Mouse (Mus musculus): ENCODE measurements around the gene Cic. TPM values are rescaled to one million over a fixed set of nuclear protein-coding genes. Genes with fewer than 3 reads are reported as not detected.

Gene Cic
- polyA plus RNA-seq, 1 experiment from 2014 or later = 25.2 TPM

DNA sequence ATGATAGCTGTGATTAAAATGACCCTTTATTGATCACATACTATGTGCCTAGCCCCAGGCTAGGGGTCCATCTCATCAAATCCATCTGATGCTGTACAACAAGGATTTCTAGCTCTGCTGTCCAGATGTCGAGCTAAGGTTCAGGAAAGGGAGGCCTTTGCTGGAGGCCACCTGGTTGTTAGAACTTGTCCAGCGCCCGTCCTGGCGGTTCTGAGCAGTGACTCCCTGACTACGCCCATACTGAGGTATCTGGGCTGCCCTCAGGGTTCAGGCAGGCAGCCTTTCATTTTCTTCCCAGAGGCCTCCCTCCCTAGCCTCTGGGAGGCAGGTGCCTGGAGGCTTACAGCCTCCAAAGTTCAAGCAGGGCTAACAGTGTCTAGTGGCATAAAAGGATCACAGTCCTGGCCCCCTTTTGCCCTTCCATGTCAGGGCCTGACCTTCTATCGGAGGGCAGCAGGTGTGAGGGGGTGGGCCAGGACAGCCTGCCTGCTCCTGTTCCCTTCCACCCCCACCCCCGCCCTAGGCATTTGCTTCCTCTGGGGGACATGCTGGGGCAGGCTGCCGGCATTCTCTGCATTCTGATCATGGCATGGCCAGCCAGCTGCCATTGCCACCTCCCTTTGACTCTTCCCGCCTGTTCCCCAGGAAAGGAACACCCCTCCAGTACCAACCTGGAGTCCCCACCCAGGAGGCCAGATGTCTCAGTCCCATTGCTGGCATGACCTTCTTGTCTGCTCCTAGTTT, 8.2 kb downstream of the Cic start:
- no peaks in the 10 kb centered on the region for H3K9me3 ChIP-seq (replicated peaks)
- H3K27me3 ChIP-seq (ENCODE audit: low read depth, poor library complexity, severe bottlenecking) = no peaks in the 10 kb centered on the region
- peaks cover 31% of the 10 kb centered on the region for H3K36me3 ChIP-seq
- H3K27ac ChIP-seq = peak overlapping the region; percentile 68
- peaks cover 61% of the 10 kb centered on the region for H3K4me1 ChIP-seq
- DNase-seq (ENCODE audit: low spot score) = no peak
- 39% methylated on average over 9 of the region's 9 CpGs for WGBS
- peak overlapping the region; percentile 18 for H3K4me3 ChIP-seq

DNA sequence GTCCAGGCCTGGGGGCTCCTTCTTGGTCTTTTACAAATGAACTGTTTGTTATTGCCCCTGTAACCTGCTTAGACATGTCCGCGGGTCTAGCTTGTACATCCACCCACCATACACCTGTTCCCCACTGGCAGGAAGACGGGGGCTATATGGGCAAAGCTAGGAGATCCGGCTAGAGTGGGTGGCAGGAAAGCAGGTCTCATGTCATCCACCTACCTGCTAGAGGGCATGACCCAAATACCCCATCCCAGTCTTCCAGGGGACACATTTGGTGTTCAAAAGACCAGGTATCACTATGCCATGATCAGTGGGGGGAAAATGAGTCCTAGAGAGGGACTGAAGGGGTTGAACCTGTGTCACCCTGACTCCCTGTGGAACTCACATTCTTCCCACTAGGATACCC, 9.9 kb downstream of the Cic start:
- H3K9me3 ChIP-seq (replicated peaks) = no peaks in the 10 kb centered on the region
- WGBS = 90% methylated on average over 4 of the region's 4 CpGs
- peaks cover 71% of the 10 kb centered on the region for H3K4me1 ChIP-seq
- H3K4me3 ChIP-seq = peak overlapping the region; percentile 86; the same call in 1 of the 2 replicates
- no peaks in the 10 kb centered on the region for H3K27me3 ChIP-seq (ENCODE audit: low read depth, poor library complexity, severe bottlenecking)
- peaks cover 16% of the 10 kb centered on the region for H3K36me3 ChIP-seq
- peak overlapping the region; percentile 97 for H3K27ac ChIP-seq
- no peak for DNase-seq (ENCODE audit: low spot score)

DNA sequence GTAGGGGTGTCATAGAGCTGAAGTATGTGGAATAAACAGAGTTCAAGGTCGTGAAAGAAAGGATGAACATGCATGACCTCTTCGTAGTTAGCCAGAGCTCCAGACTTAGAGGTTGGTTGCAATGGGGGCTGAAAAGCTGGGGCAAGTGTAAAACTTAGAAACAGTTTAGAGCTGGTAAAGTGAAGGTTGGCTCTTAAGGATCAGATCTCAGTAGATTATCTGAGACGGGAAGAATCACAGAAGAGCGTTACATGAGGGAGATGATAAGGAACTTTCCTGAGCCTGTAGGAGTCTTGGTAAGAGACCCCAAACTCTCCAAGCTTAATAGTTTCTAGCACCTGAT, 10.5 kb downstream of the Cic start:
- Histone ChIP-seq H3K36me3 (peaks cover 11% of the 10 kb centered on the region), H3K27ac (peak overlapping the region; percentile 97), H3K9me3 (replicated peaks) (no peaks in the 10 kb centered on the region), H3K27me3 (ENCODE audit: low read depth, poor library complexity, severe bottlenecking) (no peaks in the 10 kb centered on the region), H3K4me3 (peak overlapping the region; percentile 86), H3K4me1 (peaks cover 69% of the 10 kb centered on the region)
- no peak for DNase-seq (ENCODE audit: low spot score)
- 20% methylated on average over 4 of the region's 4 CpGs for WGBS

DNA sequence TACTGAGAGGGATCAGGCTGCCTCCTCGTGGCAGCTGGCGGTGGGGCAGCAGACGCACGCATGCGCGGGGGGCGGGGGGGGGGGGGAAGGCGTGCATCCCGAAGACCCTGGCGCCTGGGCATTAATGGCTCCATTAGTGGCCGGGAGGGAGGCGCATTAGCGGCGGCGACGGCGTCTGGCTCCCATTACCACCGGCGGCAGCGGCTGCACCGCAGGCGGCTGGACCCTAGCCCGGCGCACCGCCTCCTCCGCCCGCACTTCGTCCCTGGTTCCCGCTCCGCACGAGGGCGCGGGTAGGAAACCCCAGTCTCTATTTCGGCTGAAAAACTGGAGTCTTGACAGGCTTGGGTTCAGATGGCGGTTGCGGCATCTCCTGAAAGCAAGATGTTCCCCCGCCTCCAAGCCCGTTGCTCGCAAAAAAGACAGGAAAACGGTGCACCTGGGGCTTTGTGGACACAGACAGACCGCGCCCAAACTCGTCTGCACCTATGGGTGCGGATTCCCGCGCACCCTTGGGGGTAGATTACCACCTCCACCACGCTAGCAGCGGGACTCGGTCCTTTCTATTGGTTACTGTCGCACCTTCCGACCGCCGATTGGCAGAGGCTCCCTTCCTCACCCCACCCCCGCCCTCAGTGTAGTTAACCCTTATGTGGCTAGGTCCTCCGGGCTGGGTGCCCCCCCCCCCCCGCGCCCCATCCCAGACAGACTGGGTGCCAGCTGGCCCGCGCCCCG, 11.0 kb downstream of the Cic start:
- Histone ChIP-seq H3K27ac (peak overlapping the region; percentile 97), H3K27me3 (ENCODE audit: low read depth, poor library complexity, severe bottlenecking) (no peaks in the 10 kb centered on the region), H3K36me3 (peaks cover 5% of the 10 kb centered on the region), H3K4me1 (peaks cover 69% of the 10 kb centered on the region), H3K4me3 (peak overlapping the region; percentile 86), H3K9me3 (replicated peaks) (no peaks in the 10 kb centered on the region)
- under 1% methylated on average over 54 of the region's 60 CpGs for WGBS
- DNase-seq (ENCODE audit: low spot score) = peak; percentile 90

DNA sequence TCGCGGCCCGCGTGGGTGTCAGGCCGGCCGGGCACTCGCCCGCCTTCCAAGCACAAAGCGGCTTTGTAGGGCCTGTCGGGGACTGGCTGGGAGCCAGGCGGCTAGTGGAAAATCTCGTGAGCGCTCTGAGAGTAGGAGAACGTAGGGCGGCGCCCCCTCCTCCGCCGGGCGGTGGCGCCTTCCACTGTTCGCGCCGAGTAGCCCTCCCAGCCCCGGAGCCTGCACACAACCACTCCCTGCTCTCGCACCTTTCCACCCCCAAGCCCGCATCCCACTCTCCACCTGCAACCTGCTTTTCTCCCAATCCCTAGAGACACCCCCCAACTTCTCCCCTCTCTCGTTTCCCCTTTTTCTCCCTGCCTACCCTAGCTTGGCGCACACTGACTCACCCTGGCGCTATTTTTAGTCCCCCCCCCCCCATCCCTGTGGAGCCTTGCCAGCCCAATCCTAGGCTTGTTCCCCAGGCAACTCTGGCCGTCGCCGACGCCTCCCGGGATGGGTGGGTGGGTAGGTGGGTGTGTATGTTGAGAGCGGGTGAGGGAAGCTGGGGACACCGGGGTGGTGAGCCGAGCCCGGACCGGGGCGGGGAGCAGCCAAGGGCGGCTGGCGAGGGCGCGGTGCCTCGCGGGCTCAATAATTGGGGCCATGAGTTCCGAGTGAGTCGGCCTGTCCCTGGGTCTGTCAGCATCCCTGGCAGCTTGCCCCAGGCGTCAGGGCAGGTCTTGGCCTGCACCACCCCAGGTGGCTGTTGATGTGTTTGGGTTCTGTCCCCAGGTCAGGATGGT, 11.8 kb downstream of the Cic start:
- peak overlapping the region; percentile 97 for H3K27ac ChIP-seq
- peak; percentile 86 for DNase-seq (ENCODE audit: low spot score)
- H3K4me1 ChIP-seq = peaks cover 76% of the 10 kb centered on the region
- WGBS = under 1% methylated on average over 48 of the region's 49 CpGs
- no peaks in the 10 kb centered on the region for H3K9me3 ChIP-seq (replicated peaks)
- H3K36me3 ChIP-seq = 0 out of 2 replicates have a peak, but pooled peaks cover 3% of the 10 kb centered on the region
- H3K27me3 ChIP-seq (ENCODE audit: low read depth, poor library complexity, severe bottlenecking) = no peaks in the 10 kb centered on the region
- H3K4me3 ChIP-seq = peak overlapping the region; percentile 86

DNA sequence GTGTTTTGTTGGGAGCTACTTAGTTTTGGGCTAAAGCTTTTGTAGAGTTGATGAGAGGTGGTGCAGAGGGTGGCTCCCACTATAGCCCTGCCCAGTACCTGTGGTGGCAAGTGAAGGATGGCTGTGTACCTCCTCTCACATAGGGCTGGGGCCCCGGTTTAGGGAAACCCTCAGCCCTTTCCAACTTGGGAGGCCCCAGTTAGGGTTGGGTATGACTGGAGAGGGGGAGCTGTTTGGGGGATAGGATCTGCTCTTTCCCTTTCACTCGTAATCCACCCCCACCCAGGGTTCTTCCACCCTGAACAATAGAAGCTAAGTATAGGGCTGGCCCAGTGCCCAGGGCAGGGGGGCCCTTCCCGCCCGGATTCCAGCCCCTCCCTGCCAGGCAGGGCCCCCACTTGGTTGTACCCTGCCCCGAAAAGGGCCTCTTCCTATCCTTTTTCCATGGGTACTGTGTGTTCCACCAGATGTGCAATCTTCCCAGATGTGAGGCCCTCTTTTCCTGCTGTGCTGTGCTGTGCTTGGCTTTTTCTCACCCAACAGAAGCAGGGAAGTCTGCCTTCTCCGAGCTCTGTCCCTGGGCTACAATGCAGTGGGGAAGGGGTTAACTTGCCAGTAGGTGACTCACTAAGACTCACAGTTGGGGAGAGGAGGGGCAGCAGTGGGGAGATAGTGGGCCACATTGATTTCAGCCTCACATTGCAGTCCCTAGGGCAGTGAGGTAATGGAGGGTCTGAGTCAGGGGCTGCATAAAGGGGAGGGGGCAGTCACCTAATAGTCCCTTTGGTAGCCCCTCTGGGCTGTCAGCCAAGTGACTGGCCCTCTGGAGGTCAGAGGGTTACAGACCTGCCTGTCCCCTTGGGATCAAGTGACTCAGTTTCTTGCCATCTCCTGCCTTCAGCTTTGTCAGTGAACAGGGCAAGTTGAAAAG, 12.6 kb downstream of the Cic start:
- H3K4me1 ChIP-seq = peaks cover 78% of the 10 kb centered on the region

DNA sequence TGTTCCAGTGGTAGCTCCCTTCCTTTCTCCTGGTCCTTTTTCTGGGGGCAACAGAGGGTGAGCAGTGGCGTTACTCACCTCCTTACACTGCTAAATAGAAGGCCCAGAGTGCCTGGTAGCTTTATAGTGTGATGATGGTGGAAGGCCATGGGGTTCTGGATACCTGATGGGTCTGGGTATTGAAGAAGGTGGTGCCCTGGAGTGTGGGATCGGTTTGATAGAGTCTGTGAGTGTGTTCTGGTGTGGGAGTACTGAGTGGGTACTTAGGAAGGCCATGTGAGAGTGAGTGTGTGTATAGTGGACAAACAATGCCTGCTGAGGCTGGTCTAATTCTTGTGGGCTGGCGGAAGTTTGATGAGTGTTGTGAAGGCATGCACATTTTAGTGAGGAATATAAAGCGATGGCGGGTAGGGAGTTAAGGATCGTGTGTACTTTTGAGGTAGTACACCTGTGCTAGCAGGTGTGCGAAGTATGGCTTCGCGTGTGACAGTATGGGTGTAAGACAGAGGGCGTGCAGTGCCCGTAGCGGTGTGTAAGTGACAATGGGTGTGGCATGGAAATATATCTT, 13.7 kb downstream of the Cic start:
- H3K4me3 ChIP-seq = peak overlapping the region; percentile 86
- H3K36me3 ChIP-seq = peaks cover 22% of the 10 kb centered on the region
- H3K9me3 ChIP-seq (replicated peaks) = no peaks in the 10 kb centered on the region
- peaks cover 67% of the 10 kb centered on the region for H3K4me1 ChIP-seq
- peak overlapping the region; percentile 97 for H3K27ac ChIP-seq
- WGBS = 28% methylated on average over 12 of the region's 12 CpGs
- H3K27me3 ChIP-seq (ENCODE audit: low read depth, poor library complexity, severe bottlenecking) = no peaks in the 10 kb centered on the region
- no peak for DNase-seq (ENCODE audit: low spot score)

More for the DNA sequence above, 12.6 kb downstream of the Cic start:
- peaks cover 11% of the 10 kb centered on the region for H3K36me3 ChIP-seq
- peak; percentile 52 for DNase-seq (ENCODE audit: low spot score)
- peak overlapping the region; percentile 86 for H3K4me3 ChIP-seq
- no peaks in the 10 kb centered on the region for H3K27me3 ChIP-seq (ENCODE audit: low read depth, poor library complexity, severe bottlenecking)
- no peaks in the 10 kb centered on the region for H3K9me3 ChIP-seq (replicated peaks)
- 5% methylated on average over 6 of the region's 6 CpGs for WGBS
- H3K27ac ChIP-seq = peak overlapping the region; percentile 97

DNA sequence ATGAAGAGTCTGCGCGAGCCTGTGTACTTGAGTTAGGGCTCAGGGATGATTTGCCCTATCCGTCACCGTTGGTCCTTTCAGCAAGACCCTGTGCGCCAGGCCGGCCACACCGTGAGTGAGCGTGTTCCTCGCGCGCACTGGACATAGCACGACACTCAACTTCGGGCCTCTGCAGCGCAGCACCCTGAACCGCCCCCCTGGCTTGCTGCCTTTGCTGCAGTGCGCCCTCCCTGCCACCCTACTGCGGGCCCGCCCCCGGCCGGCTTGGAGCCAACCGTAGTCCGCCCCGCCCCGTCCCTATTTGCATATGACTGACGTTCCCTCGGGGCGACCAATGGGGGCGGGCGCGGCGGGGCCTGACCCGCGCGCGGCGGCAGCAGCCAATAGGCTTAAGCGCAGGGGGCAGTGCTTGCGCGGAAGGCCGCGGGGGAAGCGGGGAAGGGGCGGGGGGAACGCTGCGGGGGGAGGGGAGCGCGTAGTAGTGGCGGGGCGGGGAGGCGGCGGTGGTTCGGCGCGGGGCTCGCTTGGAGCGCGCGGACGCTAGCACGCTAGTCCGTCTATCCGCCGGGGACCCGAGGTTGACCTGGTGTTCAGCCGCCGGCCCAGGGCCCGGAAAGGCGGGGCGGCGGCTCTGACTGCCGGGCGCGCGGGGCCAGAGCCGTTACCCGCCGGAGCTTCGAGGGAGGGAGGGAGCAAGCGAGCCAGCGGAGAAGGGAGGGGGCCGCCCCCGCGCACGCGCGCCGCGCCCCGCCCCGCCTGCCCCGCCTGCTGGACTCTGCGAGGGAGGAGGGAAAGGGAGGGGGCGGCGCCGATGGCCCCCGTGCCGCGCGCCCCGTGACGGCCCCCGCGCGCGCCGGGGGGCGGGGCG, 14.5 kb downstream of the Cic start:
- H3K36me3 ChIP-seq = peaks cover 29% of the 10 kb centered on the region

DNA sequence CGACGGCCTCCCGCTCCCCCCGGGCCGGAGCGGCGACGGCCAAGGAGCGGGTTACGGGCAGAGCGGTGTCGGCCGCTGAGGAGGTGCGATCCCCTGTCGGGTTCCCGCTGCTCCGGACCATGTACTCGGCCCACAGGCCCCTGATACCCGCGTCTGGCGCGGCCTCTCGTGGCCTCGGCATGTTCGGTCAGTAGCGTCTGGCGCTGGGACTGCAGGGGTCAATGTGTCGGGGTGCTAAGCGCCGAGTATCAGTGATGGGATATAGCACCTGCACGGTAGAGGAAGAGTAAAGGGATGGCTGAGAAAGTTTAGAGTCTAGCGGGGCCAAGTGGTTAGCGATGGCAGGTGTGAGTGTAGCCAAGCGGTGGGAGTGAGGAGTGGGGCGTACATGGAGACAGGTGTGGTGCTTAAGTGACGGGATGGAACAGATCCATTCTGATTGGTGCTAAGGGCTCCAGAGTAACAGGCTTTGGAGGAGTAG, 15.3 kb downstream of the Cic start:
- Histone ChIP-seq H3K27ac (peak overlapping the region; percentile 97), H3K4me1 (peaks cover 58% of the 10 kb centered on the region), H3K27me3 (ENCODE audit: low read depth, poor library complexity, severe bottlenecking) (no peaks in the 10 kb centered on the region), H3K4me3 (peak overlapping the region; percentile 86), H3K9me3 (replicated peaks) (no peaks in the 10 kb centered on the region), H3K36me3 (peaks cover 37% of the 10 kb centered on the region)
- DNase-seq (ENCODE audit: low spot score) = peak; percentile 69
- under 1% methylated on average over 30 of the region's 36 CpGs for WGBS

More for the DNA sequence above, 14.5 kb downstream of the Cic start:
- Histone ChIP-seq H3K4me3 (peak overlapping the region; percentile 86), H3K4me1 (peaks cover 66% of the 10 kb centered on the region), H3K9me3 (replicated peaks) (no peaks in the 10 kb centered on the region), H3K27me3 (ENCODE audit: low read depth, poor library complexity, severe bottlenecking) (no peaks in the 10 kb centered on the region), H3K27ac (peak overlapping the region; percentile 97)
- peak; percentile 97 for DNase-seq (ENCODE audit: low spot score)
- WGBS = 2% methylated on average over 69 of the region's 108 CpGs

DNA sequence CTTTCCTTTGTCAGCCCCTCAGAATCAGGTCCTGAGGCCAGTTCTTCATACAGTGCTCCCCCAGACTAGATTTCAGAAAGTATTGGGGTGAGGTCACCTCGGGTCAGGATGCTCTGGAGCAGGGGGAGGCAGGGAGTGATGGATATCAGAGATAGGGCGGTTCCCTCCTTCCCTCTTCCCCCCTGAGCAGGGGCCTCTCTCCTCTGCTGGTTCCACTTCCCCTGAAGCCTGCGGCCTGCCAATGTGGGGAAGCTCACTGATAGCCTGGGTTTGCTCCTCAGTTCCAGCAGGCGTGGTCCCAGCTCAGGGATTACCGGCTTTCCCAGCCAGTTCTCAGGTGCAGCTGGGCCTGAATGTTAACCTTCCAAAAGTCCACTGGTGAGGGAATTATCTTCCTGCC, 16.1 kb downstream of the Cic start:
- H3K27me3 ChIP-seq (ENCODE audit: low read depth, poor library complexity, severe bottlenecking) = no peaks in the 10 kb centered on the region
- no peaks in the 10 kb centered on the region for H3K9me3 ChIP-seq (replicated peaks)
- H3K4me1 ChIP-seq = peaks cover 54% of the 10 kb centered on the region
- H3K36me3 ChIP-seq = peaks cover 46% of the 10 kb centered on the region
- no peak for DNase-seq (ENCODE audit: low spot score)
- H3K4me3 ChIP-seq = peak overlapping the region; percentile 86
- 36% methylated on average over 5 of the region's 5 CpGs for WGBS
- peak overlapping the region; percentile 97 for H3K27ac ChIP-seq

DNA sequence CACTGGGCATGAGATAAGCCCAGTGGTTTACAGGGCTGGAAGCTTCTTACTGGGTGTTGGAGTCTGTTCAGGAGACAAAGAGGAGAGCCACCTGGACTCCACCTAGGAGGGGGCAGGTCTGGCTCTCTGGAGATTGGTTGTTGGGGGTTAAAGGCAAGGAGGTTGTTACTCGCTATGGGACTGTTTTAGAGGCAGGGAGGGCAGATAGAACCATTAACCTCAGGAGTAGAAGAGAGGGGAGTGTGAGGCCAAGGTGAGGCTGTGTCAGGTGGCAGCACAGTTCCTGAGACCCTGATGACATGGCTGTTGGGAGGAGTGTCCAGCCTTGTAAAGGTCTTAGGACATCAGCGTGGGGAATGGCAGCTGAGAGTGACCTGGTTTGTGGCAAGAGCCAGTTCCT, 16.7 kb downstream of the Cic start:
- DNase-seq (ENCODE audit: low spot score) = no peak
- peaks cover 51% of the 10 kb centered on the region for H3K36me3 ChIP-seq
- 77% methylated on average over 2 of the region's 2 CpGs for WGBS
- no peaks in the 10 kb centered on the region for H3K9me3 ChIP-seq (replicated peaks)
- no peaks in the 10 kb centered on the region for H3K27me3 ChIP-seq (ENCODE audit: low read depth, poor library complexity, severe bottlenecking)
- peak overlapping the region; percentile 86 for H3K4me3 ChIP-seq
- peaks cover 52% of the 10 kb centered on the region for H3K4me1 ChIP-seq
- H3K27ac ChIP-seq = peak overlapping the region; percentile 97
